Mouse (Mus musculus): ENCODE data around the gene Sass6. TPM values are rescaled to one million over a fixed set of nuclear protein-coding genes. Genes with fewer than 3 reads are reported as not detected.

The Sass6 gene
- polyA plus RNA-seq, 1 experiment from 2014 or later, result 39.5 TPM

DNA sequence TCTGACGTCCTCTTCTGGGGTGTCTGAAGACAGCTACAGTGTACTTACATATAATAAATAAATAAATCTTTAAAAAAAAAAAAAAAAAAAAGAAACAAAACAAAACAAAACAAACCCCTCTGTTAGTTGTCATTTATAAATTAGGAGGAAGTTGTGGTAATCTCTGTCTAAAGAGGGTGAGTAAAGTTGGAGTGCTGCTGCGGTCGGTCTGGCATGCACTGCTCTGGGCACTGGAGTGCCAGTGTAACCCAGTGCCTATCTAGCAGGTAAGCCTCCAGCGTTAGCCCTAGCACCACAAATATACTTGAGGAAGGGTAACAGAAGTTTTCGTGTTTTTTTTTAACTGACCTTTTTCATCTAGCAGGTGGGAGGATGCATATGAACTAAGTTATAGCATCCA lies 6.2 kb downstream of the Sass6 start:
- Histone ChIP-seq H3K36me3 (peaks cover 33% of the 10 kb centered on the region), H3K4me1 (peaks cover 1% of the 10 kb centered on the region), H3K27ac (replicated peaks) (no peak overlapping the region), H3K4me3 (no peak overlapping the region), H3K27me3 (ENCODE audit: low read depth, poor library complexity, severe bottlenecking) (no peaks in the 10 kb centered on the region), H3K9me3 (replicated peaks) (no peaks in the 10 kb centered on the region)
- 92% methylated on average over 5 of the region's 5 CpGs for WGBS
- no peak for DNase-seq (ENCODE audit: low spot score)

DNA sequence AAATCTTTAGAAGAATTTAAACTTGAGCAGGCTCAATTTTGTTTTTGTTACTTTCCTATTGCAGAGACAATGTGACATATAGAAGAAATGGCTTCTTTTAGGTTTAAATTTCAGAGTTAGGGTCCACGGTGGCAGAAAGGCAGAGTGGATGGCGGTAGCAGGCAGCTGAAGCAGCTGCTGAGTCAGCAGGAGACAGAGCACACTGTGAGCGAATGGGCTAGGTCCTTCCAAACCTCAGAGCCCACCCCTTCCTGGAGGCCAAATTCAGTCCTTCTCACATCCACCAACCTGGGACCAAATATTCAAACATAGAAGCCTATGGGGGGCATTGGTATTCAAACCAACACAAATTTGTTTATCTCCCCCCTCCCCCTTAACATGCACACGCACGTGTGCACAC lies 7.0 kb downstream of the Sass6 start:
- WGBS, result 95% methylated on average over 5 of the region's 5 CpGs
- Histone ChIP-seq H3K9me3 (replicated peaks) (no peaks in the 10 kb centered on the region), H3K27me3 (ENCODE audit: low read depth, poor library complexity, severe bottlenecking) (no peaks in the 10 kb centered on the region), H3K27ac (replicated peaks) (no peak overlapping the region), H3K4me3 (no peak overlapping the region), H3K4me1 (no peaks in the 10 kb centered on the region), H3K36me3 (peaks cover 39% of the 10 kb centered on the region)
- DNase-seq (ENCODE audit: low spot score), result no peak

DNA sequence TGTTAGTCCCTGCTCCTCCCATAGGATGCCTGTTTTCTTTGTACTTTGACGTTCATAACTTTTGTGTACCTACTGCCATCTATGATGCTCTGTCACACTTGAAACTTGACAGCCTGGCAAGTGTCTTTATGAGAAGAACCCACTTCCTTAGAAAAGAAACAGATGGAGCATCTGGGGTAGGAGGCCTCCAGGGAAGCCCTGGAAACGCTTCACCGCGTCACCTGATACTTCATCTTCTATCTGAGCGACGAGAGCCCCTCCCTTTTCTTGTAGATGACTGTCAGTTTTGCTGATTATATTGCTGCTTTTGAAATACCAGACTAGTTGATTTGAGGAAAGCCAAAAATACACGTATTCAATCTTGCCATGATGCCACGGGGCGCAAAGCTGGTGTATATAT lies 9.8 kb downstream of the Sass6 start:
- no peak for DNase-seq (ENCODE audit: low spot score)
- Histone ChIP-seq H3K27ac (replicated peaks) (no peak overlapping the region), H3K4me3 (no peak overlapping the region), H3K36me3 (peaks cover 57% of the 10 kb centered on the region), H3K4me1 (no peaks in the 10 kb centered on the region), H3K9me3 (replicated peaks) (no peaks in the 10 kb centered on the region), H3K27me3 (ENCODE audit: low read depth, poor library complexity, severe bottlenecking) (no peaks in the 10 kb centered on the region)
- 89% methylated on average over 9 of the region's 9 CpGs for WGBS

DNA sequence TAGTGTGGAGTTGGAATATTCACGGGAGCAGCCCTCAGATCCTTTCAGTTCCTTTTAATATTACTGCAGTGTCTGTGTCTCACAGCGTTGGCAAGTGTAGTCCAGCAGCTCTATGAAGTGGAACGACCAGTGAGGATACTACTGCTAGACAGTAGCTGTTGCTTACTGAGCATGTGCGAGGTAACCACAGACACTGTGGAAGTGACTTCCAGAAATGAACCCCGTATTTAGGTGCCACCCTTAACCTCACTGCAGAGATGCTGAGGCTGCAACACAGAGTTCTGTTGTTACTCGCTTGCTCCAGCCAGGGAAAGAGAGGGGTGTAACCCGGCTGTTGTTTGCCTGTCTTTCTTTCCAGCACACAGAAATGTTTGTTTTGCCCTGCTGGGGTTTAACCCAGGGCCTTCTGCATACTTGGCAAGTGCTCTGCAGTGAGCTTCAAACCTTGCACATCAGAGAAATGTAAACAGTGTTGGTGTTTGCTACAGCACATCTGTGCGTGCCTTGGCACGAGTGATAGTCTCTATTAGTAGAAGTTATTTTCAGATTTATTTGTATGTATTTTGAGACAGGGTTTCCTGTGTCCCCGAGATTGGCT lies 19.6 kb downstream of the Sass6 start, which contains the start of gene Trmt13:
Trmt13 (minus strand) TSS at position 293 of the 598 bp plus-strand sequence.
- Histone ChIP-seq H3K4me3 (no peak within 1 kb of the TSS), H3K36me3 (peaks cover 77% of the 10 kb centered on the region)
- DNase-seq (ENCODE audit: low spot score), result no peak

DNA sequence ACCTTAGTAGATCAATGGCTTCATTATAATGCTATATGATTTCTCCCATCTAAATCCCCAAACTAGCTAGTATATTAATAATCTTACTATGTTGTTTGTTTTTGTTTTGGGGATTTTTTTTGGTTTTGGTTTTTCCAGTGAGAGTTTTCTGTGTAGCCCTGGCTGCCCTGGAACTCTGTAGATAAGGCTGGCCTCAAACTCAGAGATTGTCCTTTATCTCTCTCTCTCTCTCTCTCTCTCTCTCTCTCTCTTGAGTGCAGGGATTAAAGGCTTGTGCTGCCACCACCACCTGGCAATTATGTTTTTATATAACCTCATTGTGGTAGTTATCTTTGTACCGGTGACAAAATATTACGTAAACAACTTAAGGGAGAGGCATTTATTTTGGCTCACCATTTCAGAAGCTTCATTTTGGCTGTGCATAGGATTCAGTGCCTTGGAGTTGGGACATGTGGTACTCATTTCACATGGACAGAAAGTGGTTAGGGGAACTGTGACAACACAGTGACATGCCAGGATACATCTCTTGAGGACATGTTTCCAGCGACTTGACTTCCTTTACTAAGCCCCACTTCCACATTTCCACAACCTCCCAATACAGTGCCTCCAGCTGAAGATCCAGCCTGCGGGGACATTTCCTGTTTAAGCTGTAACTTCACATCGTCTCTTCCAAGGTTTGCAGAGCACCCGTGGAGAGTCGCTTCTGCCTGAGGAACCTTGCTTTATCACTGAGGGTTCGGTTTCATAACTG lies 20.7 kb downstream of the Sass6 start:
- DNase-seq (ENCODE audit: low spot score), result no peak
- Histone ChIP-seq H3K9me3 (replicated peaks) (no peaks in the 10 kb centered on the region), H3K4me1 (no peaks in the 10 kb centered on the region), H3K27ac (replicated peaks) (no peak overlapping the region), H3K27me3 (ENCODE audit: low read depth, poor library complexity, severe bottlenecking) (no peaks in the 10 kb centered on the region), H3K36me3 (peaks cover 76% of the 10 kb centered on the region), H3K4me3 (no peak overlapping the region)
- WGBS, result 89% methylated on average over 8 of the region's 8 CpGs

More for the DNA sequence above, 19.6 kb downstream of the Sass6 start, which contains the start of gene Trmt13:
- 83% methylated on average over 10 of the region's 10 CpGs for WGBS
- no peak within 1 kb of the TSS for H3K27ac ChIP-seq (replicated peaks)
- H3K27me3 ChIP-seq (ENCODE audit: low read depth, poor library complexity, severe bottlenecking), result no peaks in the 10 kb centered on the region
- no peaks in the 10 kb centered on the region for H3K9me3 ChIP-seq (replicated peaks)
- no peaks in the 10 kb centered on the region for H3K4me1 ChIP-seq

DNA sequence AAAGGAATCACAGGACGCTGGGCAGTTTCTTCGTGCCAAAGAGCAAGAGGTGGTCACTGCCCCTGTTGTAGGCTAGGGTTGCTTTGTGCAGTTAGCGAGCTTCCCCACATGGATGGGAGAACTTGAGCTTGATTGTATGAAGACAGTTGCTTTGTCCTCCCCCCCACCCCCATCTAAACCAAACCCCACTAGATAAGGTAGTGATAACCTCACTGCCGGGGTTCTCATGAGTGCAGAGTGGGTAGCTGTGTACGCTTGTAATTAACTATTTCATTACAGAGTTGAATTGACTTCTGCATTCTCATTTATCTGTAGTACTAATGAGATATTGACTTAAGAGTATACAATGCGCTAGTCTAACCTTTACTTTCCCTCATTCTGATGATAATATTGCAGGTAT lies 24.1 kb downstream of the Sass6 start:
- no peaks in the 10 kb centered on the region for H3K27me3 ChIP-seq (ENCODE audit: low read depth, poor library complexity, severe bottlenecking)
- peaks cover 84% of the 10 kb centered on the region for H3K36me3 ChIP-seq
- no peaks in the 10 kb centered on the region for H3K9me3 ChIP-seq (replicated peaks)
- 92% methylated on average over 6 of the region's 6 CpGs for WGBS
- H3K27ac ChIP-seq (replicated peaks), result no peak overlapping the region
- no peaks in the 10 kb centered on the region for H3K4me1 ChIP-seq
- DNase-seq (ENCODE audit: low spot score), result no peak
- H3K4me3 ChIP-seq, result no peak overlapping the region

DNA sequence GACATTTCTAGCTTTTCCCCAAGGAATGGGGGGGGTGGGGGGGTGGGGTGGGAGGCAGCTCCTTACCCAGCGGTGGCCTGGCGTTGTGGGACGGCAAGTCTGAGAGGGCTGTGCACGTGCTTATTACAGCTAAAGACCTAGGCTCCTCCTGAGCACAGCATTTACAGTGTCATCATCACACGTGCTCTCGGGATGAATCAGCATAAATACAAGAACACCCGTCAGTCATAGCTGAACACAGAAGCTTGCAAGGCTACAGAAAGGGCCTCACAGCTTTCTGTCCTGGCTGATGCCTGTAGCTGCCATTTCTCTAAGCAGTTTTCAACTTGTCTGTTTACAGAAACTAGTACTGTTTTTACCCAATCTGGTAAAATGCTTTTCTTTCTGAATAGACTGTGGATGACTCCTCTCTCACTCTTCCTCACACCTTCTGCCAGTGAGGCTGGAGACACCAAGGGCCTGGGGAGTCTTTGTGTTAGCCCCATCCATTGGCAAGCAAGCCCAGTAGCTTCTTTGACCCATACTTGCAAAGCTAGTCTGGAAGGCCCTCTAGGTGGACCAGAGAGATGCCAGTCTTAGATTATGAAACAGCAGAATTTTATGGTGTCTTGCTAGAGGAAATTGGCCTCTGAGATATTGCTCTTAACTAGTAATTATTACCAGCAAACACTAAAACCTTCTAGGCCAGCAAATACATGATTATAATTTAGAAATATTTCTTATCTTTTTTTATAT lies 26.0 kb downstream of the Sass6 start:
- no peaks in the 10 kb centered on the region for H3K9me3 ChIP-seq (replicated peaks)
- no peak for DNase-seq (ENCODE audit: low spot score)
- WGBS, result 93% methylated on average over 7 of the region's 7 CpGs
- no peak overlapping the region for H3K4me3 ChIP-seq
- peaks cover 65% of the 10 kb centered on the region for H3K36me3 ChIP-seq
- H3K4me1 ChIP-seq, result no peaks in the 10 kb centered on the region
- no peak overlapping the region for H3K27ac ChIP-seq (replicated peaks)
- H3K27me3 ChIP-seq (ENCODE audit: low read depth, poor library complexity, severe bottlenecking), result no peaks in the 10 kb centered on the region

DNA sequence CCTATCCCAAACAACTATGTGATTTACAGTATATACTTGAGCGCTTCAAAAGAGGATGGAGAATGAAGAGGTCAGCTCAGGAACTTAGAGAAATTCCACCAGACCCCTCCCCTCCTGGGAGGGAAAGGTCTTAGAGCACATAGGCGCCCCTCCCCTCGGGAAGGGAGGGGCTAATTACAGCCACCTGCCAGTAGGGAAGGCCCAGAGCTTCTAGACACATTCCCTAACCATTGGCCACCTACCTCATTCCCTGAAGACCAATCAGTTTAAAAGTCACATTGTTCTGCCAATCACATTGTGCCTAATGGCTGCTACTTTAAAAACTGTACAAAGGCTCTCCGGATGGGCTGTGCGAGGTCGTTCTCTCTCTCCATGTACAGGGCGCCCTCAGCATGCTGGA lies 27.9 kb downstream of the Sass6 start:
- Histone ChIP-seq H3K4me3 (no peak overlapping the region), H3K27me3 (ENCODE audit: low read depth, poor library complexity, severe bottlenecking) (no peaks in the 10 kb centered on the region), H3K27ac (replicated peaks) (no peak overlapping the region), H3K4me1 (no peaks in the 10 kb centered on the region), H3K36me3 (peaks cover 67% of the 10 kb centered on the region), H3K9me3 (replicated peaks) (no peaks in the 10 kb centered on the region)
- no peak for DNase-seq (ENCODE audit: low spot score)
- WGBS, result 97% methylated on average over 7 of the region's 7 CpGs

DNA sequence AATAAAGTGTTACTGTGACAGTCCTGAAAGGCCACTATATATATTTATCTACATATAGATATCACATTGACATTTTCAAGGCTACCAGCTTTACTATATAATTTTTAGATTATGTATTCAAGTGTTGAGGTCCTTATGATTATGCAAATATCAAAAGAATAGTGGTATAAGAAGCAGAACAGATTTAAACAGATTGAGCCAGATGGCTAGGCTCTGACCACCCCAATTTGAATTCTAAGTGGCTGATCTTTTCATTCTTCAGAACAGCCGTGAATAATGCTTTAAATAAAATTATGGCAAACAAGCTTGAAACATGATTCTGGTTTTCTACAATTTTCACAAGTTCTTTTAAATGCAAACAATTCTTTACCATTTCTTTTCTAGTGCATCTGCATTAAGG lies 36.7 kb downstream of the Sass6 start:
- H3K27me3 ChIP-seq (ENCODE audit: low read depth, poor library complexity, severe bottlenecking), result no peaks in the 10 kb centered on the region
- WGBS, result 91% methylated on average over 1 of the region's 1 CpGs
- peaks cover 95% of the 10 kb centered on the region for H3K36me3 ChIP-seq
- no peaks in the 10 kb centered on the region for H3K4me1 ChIP-seq
- H3K27ac ChIP-seq (replicated peaks), result no peak overlapping the region
- H3K9me3 ChIP-seq (replicated peaks), result no peaks in the 10 kb centered on the region
- no peak for DNase-seq (ENCODE audit: low spot score)
- H3K4me3 ChIP-seq, result no peak overlapping the region

DNA sequence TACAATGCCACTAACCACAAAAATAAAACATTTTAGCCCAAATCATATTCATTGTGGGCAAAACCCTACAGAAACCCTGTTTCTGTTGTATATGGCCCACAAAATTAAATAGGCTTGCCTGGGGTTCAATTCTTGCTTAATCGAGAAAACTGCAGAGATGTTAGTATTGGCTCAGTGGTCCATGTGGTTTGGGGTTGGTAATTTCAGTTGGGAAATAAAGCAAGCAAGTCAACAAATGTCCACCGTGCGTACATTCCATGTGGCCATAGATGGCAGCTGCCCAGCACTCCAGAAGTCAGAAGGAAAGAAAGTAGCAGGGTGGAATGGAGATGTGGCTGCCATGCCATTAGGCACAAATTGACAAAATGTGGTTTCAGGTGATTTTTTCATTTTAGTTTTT lies 38.2 kb downstream of the Sass6 start:
- no peaks in the 10 kb centered on the region for H3K9me3 ChIP-seq (replicated peaks)
- WGBS, result 93% methylated on average over 3 of the region's 3 CpGs
- no peaks in the 10 kb centered on the region for H3K4me1 ChIP-seq
- no peaks in the 10 kb centered on the region for H3K27me3 ChIP-seq (ENCODE audit: low read depth, poor library complexity, severe bottlenecking)
- H3K36me3 ChIP-seq, result peaks cover 96% of the 10 kb centered on the region
- H3K4me3 ChIP-seq, result no peak overlapping the region
- H3K27ac ChIP-seq (replicated peaks), result no peak overlapping the region
- DNase-seq (ENCODE audit: low spot score), result no peak

DNA sequence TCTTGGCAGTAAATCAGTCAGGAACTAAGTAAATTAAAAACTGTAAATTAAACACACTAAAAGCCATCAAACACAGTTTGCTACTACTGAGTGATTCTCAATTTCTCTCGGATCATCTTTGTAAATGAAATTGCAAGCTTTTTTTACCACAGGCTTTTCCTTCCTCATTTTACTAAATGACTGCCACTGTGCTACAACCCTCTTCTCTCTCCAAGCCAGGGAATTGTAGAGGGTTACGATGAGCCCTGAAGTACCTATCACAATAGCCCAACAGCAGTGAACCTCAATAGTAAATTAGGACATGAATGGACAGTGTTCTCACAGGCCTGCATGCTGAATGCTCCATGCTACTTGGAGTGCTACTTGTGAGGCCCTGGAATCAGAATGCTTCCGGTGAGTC lies 39.3 kb downstream of the Sass6 start:
- no peak for DNase-seq (ENCODE audit: low spot score)
- WGBS, result 93% methylated on average over 3 of the region's 3 CpGs
- Histone ChIP-seq H3K27ac (replicated peaks) (no peak overlapping the region), H3K27me3 (ENCODE audit: low read depth, poor library complexity, severe bottlenecking) (no peaks in the 10 kb centered on the region), H3K9me3 (replicated peaks) (no peaks in the 10 kb centered on the region), H3K4me3 (no peak overlapping the region), H3K4me1 (no peaks in the 10 kb centered on the region), H3K36me3 (peaks cover 97% of the 10 kb centered on the region)

DNA sequence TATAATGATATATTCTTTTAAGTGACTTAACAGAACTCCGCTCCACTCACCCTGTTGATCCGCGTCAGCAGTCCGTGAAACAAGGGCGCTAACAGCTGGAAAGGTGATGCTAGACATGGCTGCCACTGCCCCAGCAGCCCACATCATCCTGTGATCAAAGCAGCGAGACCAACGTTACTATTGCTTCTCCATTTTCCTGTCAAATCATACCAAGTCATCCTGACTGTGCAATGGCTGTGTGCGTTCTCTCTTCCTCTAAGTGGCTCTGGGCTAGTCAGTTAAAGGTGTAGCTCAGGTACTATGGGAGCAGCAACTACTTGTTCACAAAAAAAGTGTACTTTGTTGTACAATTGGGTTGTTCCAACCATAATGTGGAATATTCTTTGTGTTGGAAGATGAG lies 40.1 kb downstream of the Sass6 start:
- WGBS, result 94% methylated on average over 8 of the region's 8 CpGs
- no peak for DNase-seq (ENCODE audit: low spot score)
- no peak overlapping the region for H3K4me3 ChIP-seq
- H3K27me3 ChIP-seq (ENCODE audit: low read depth, poor library complexity, severe bottlenecking), result no peaks in the 10 kb centered on the region
- H3K4me1 ChIP-seq, result no peaks in the 10 kb centered on the region
- H3K9me3 ChIP-seq (replicated peaks), result no peaks in the 10 kb centered on the region
- H3K27ac ChIP-seq (replicated peaks), result no peak overlapping the region
- H3K36me3 ChIP-seq, result peaks cover 97% of the 10 kb centered on the region

DNA sequence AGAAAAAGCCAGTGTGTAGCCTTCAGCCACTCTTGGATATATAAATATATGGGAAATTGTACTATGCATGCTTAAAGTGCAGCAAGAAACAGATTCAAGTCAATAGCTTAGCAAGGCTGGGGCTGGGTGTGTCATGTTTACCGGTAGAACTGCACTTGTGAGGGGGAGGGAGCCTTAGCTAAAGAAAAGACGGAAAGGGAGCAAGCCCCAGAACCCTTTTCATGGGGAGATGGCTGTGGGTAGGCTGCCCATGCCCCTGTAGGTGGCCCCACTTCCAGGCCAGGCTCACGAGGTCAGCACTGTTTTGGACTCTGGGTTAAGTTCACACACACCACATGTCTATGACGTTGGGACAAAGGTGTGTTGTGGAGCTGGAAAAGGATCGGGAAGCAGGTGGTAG lies 41.0 kb downstream of the Sass6 start:
- 80% methylated on average over 5 of the region's 5 CpGs for WGBS
- no peaks in the 10 kb centered on the region for H3K4me1 ChIP-seq
- DNase-seq (ENCODE audit: low spot score), result no peak
- H3K4me3 ChIP-seq, result no peak overlapping the region
- H3K27ac ChIP-seq (replicated peaks), result no peak overlapping the region
- peaks cover 99% of the 10 kb centered on the region for H3K36me3 ChIP-seq
- no peaks in the 10 kb centered on the region for H3K27me3 ChIP-seq (ENCODE audit: low read depth, poor library complexity, severe bottlenecking)
- no peaks in the 10 kb centered on the region for H3K9me3 ChIP-seq (replicated peaks)

All from midbrain, embryonic 10.5 days (tissue).